Mouse (Mus musculus): ENCODE results near the gene Olfr430.
"Not testable (repeated sequence)": the region's sequence is repeated elsewhere in the genome, so short reads cannot be mapped to it uniquely, and the experiment has no call there.

Olfr430 gene

GRCm38 (mm10) chr1:174066305-174066704 lies at the start of gene Olfr430:
TSS of gene Olfr430 (plus strand) at chr1:174066605.
- ChIA-PET CTCF (no interaction called here), POLR2A (no interaction called here)

DNA sequence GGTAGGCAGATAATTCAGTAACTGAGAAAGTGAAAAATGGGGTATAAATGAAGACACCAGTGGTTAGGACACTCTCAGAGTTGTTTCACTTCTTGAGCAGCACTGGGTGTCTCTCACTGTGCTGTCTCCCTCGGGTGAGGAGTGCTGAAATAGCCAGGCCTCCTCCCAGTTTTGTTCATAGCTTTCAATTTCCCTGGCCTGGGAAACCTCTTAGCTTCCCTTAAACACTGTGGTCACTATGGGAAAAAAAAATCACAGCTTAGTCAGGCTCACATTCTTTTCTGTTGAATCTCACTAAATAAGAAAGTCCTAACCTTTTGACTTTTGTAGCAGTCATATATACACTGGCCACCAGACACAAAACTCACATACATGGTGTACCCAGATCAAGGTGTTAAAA lies 34.7 kb upstream of the Olfr430 start, which contains the start of gene Ifi205:
Gene Ifi205, minus strand, starts transcription at position 113 of the 400 bp plus-strand sequence.
- ChIA-PET CTCF (no interaction called here), POLR2A (no interaction called here)

DNA sequence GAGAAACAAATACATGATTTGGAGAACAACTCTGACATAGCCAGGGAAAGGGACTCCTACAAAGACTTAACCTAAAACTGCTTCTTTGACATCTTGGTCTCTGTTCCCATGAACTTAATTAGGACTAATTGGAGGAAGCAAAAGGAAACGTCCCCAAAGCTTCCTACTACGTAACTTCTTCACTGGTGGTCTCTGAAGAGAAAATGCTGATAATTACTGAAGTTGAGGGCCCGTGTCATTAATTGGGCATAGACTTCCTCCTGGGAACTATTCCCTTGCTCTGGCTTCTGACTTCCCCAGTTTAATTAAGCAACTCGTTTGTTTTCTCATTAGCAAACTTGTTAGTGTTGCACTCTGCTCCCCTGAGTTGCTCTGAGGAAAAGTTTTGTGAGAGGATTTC lies 30.6 kb upstream of the Olfr430 start:
- POLR2A ChIA-PET = no interaction called here
- CTCF ChIA-PET = no interaction called here

GRCm38 (mm10) chr1:174038480-174038879 lies 27.9 kb upstream of the Olfr430 start:
- ChIA-PET CTCF (no interaction called here), POLR2A (no interaction called here)

GRCm38 (mm10) chr1:174040523-174041177 lies 25.8 kb upstream of the Olfr430 start, which contains the start of gene Olfr433:
TSS of gene Olfr433 (plus strand) at chr1:174040705.
- POLR2A ChIA-PET = no interaction called here
- CTCF ChIA-PET = no interaction called here

DNA sequence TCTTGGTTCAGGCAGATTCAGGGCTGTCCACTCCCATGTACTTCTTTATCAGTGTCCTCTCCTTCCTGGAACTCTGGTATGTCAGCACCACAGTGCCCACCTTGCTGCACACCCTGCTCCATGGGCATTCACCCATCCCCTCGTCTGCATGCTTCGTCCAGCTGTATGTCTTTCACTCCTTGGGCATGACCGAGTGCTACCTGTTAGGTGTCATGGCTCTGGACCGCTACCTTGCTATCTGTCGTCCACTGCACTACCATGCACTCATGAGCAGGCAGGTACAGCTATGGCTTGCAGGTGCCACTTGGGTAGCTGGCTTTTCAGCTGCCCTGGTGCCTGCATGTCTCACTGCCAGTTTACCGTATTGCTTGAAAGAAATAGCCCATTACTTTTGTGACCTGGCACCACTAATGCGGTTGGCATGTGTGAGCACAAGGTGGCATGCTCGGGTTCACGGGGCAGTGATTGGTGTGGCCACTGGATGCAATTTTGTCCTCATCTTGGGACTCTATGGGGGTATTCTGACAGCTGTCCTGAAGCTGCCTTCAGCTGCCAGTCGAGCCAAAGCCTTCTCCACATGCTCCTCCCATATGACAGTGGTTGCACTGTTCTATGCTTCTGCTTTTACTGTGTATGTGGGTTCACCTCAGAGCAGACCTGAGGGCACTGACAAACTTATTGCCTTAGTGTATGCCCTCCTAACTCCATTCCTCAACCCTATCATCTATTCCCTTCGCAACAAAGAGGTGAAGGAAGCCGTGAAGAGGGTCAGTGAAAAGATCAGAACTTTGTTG lies 24.1 kb upstream of the Olfr430 start:
- CTCF ChIA-PET, POLR2A ChIA-PET: not testable (repeated sequence)

DNA sequence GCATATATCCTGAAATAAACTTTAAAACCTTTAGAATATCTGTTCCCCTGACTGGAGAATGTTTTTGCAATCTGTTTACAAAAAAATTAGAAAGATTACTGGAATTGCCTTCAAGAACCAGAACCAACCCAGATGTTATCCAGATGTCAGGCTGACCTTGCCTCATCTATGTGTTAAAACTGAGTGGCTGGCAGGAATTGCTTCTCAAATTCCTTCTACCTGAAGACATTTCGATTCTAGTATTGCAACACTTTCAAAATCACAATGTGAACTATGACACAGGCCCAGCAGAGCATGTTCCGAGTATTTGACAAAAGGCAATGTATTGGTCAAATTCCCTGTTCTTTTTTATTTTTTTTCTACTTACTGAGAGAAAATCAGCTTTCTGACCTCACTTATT lies 22.0 kb upstream of the Olfr430 start:
- POLR2A ChIA-PET = no interaction called here
- CTCF ChIA-PET = no interaction called here

DNA sequence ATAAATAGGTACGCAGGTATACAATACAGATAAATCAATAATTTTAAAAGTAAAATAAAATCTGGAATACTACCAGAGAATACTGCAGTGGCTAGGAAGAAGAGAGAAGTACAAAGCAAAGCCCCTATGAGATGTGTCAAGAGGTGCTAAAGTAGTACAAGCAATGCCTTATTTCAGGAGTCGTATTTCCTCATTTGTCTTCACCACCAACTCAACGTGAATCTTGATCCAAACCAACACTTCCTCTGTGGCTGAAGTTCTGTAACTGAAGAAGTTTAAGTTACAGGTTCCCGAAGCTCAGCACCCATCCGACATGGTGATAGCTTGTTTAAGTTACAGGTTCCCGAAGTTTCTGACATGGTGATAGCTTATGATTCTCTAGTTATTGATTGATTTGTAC lies 18.2 kb upstream of the Olfr430 start:
- CTCF ChIA-PET, POLR2A ChIA-PET: not testable (repeated sequence)

DNA sequence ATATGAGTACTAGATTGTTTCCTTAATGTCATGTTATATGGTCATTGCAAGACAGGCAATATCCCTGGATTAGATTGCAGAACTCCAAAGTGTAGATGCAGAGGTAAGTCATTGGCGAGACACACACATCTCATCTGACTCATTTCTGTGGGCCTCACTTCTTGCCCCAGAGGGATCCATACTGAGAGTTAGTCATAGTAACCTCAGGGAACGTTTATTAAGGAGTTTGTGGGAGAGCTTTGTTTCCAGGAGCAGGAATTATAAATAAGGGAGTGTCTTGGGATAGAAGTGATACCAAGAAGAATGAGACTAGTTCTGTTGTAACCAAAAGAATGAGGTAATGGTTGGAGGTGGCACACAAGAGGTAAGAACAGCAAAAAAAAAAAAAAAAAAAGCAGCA lies 17.5 kb upstream of the Olfr430 start, which contains the start of gene Olfr432:
Gene Olfr432, plus strand, starts transcription at position 313 of the 400 bp plus-strand sequence.
- POLR2A ChIA-PET = no interaction called here
- CTCF ChIA-PET = no interaction called here

GRCm38 (mm10) chr1:174049357-174049756 lies 17.0 kb upstream of the Olfr430 start:
- POLR2A ChIA-PET, CTCF ChIA-PET: not testable (repeated sequence)

DNA sequence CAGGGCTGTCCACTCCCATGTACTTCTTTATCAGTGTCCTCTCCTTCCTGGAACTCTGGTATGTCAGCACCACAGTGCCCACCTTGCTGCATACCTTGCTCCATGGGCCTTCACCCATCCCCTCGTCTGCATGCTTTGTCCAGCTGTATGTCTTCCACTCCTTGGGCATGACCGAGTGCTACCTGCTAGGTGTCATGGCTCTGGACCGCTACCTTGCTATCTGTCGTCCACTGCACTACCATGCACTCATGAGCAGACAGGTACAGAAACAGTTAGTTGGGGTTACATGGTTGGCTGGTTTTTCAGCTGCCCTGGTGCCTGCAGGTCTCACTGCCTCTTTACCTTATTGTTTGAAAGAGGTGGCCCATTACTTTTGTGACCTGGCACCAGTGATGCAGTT lies 15.9 kb upstream of the Olfr430 start:
- ChIA-PET POLR2A (no interaction called here), CTCF (no interaction called here)

GRCm38 (mm10) chr1:174051515-174051914 lies 14.9 kb upstream of the Olfr430 start:
- ChIA-PET CTCF (no interaction called here), POLR2A (no interaction called here)

GRCm38 (mm10) chr1:174051931-174052536 lies 14.4 kb upstream of the Olfr430 start:
- ChIA-PET POLR2A (no interaction called here), CTCF (no interaction called here)

DNA sequence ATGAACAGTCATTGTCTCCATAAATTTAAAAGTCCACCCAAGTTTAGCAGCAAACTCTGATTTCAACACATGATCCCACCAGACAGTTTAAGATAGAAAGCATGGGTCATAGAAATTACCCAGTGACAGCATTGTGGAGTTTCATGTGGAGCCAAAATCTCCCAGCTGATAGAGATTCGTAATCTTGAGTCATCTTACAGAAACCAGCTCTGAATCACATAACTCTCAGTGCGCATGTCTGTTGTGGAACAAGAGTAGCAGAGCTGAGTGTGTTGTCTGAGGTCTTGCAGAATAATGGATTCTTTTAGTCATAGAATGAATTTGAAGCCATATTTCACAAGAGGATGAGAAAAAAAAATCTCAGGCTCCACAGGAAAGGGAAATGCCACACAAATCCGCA lies 13.4 kb upstream of the Olfr430 start:
- ChIA-PET CTCF (no interaction called here), POLR2A (no interaction called here)

DNA sequence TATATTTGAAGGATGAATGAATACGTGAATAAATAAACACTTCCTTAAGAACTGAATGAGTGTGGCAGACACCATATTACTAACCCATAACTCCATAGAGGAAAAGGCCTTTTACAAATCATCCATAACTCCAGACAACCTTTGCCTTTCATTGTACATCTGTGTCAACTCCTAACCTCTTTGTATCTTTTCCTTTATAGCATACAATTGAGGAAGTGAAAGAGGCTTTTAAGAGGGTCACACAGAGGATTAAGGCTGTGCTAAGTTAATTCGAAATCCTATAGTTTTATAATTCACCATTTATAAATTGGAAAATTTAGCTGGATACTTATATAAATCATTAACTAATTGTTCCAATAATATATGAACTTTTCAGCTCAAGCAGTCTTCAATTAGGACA lies 11.2 kb upstream of the Olfr430 start:
- CTCF ChIA-PET = no interaction called here

DNA sequence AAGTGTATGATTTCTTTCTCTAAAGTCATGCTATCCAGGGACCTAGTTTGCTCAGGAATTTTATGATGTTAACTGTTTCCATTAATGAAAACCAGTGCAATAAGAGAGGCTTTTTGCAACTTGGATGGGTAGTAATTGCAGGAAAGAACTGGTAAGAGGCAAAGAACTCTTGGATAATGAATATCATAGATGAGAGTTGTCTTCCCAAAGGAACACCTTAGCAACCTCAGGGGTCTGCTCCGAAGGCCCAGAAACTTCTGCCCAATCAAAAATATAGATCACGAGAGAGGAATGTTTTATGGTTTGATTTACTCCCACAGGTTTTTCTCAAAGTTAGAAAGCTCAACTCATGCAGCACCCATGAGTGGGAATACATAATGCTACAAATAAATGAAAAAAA lies 17.6 kb downstream of the Olfr430 start, which contains the start of gene Olfr429:
Gene Olfr429, plus strand, starts transcription at position 301 of the 400 bp plus-strand sequence.
- ChIA-PET CTCF (no interaction called here), POLR2A (no interaction called here)

More for the DNA sequence above, 11.2 kb upstream of the Olfr430 start:
- POLR2A ChIA-PET = no interaction called here

- ChIA-PET CTCF (no interaction called here), POLR2A (no interaction called here)
Observed at GRCm38 (mm10) chr1:174096591-174096990, 30.2 kb downstream of the Olfr430 start, which contains the start of gene Olfr427. TSS of gene Olfr427 (plus strand) at chr1:174096891.

- ChIA-PET CTCF (interaction anchor here (0.6 to 2.1 kb wide), 4 partner anchors 31 to 647 kb away, joined by 3 to 6 read pairs (median 4); no protein-coding TSS in a partner anchor), POLR2A (no interaction called here)
Observed at GRCm38 (mm10) chr1:174103735-174104134, 37.3 kb downstream of the Olfr430 start.

DNA sequence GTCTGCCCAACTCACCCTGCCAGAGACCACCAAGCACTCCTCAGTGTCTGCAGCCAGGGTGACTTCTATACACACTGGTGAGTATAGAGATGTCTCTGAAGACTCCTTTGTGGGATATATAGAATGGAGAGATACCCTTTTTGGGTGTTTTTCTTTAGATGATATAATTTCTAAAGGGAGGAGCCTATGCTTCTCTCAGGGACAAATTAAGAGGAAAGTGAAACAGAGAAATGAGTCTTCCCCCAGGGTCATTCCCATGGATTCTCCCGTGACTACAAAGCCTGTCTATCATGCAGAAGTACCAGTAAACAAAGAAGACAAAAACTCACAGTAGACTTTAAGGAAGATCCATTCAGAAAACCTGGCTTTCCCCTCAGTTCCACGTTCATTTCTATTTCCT lies 54.7 kb downstream of the Olfr430 start, which contains the start of gene Olfr231:
Gene Olfr231, minus strand, starts transcription at position 101 of the 400 bp plus-strand sequence.
- POLR2A ChIA-PET = no interaction called here
- CTCF ChIA-PET = no interaction called here
